Mouse (Mus musculus) small intestine, adult 2 months (tissue): ENCODE data around the gene Osm.

Experiments used
- CTCF ChIP-seq: fragments of 200-500 bp; IDR thresholded peaks from 2 replicates; pipeline ENCODE4 v1.5.1; 2012; ENCODE audit warnings: low read depth, mild to moderate bottlenecking, control low read depth, inconsistent platforms, low read length, moderate library complexity, mixed read lengths; ENCODE audit not compliant: insufficient replicate concordance, insufficient read length; ENCODE audit errors: extremely low read depth
- POLR2A ChIP-seq: fragments of 200-500 bp; IDR thresholded peaks from 2 replicates; pipeline ENCODE4 v1.6.1; 2012; ENCODE audit warnings: low read depth, mild to moderate bottlenecking, control low read depth, inconsistent platforms, low read length, moderate library complexity

DNA sequence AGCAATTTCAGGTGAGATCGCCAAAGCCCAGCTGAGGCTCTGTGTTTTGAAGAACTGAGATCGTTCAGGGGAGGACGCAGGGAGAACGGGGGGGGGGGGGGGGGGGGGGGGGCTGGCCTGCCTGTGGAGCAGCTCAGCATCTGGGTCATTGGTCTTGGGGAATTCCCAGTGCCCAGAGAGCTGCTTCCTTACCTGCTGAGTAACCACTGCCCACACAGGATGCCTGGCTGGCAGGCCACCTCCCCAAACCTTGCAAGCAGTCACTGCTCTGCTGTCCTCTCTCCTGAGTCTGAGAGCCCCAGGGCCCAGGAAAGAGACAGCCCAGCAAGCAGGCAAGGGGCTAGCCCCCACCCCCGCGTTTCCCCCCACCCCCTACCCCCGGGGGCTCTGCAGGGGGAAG, 26.6 kb downstream of the Osm start:
- TF ChIP-seq POLR2A (no peak), CTCF (no peak)
